Mouse (Mus musculus) heart, postnatal 36 days (tissue): ENCODE results near the gene Ccdc24. TPM values are rescaled to one million over a fixed set of nuclear protein-coding genes. Genes with fewer than 3 reads are reported as not detected.

Source experiments
- DNase-seq, 2 experiments: peaks; one replicate each; pipeline ENCODE4 v3.0.0; 2021 to 2022
- intact Hi-C: fragments of 180-260 bp; cut with DNase I; formaldehyde crosslinking; loops from one replicate; pipeline ENCODE4 v1.15.1; 2025
- total RNA-seq, 2 experiments: library from RNA; stranded (reverse); gene quantifications; 2 replicates each; pipeline ENCODE4 v1.2.3; 2021

The Ccdc24 gene
- total RNA-seq, 2 experiments from 2014 or later = 0.08 to 0.33 TPM

DNA sequence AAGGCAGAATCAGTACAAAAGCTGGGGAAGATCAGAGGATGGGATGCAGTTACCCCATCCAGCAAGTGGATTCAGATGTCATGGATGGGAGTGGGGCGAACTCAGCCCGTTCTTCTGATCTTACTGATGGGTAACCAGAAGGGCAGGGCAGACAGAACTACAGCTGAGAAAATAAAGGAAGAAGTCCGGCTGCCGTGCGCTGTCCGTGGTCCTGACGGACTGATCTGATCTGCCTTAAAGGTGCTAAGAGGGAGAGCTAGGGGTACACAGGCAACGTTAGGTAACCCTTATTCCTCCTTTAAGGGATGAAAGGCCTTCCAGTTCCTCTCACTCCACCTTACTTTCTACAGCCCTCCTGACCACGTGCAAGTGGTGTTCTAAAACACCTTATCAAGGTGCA is 21.0 kb upstream of the Ccdc24 start:
- intact Hi-C loops = no loop called here
- DNase-seq = peak; percentile 61 to 73

DNA sequence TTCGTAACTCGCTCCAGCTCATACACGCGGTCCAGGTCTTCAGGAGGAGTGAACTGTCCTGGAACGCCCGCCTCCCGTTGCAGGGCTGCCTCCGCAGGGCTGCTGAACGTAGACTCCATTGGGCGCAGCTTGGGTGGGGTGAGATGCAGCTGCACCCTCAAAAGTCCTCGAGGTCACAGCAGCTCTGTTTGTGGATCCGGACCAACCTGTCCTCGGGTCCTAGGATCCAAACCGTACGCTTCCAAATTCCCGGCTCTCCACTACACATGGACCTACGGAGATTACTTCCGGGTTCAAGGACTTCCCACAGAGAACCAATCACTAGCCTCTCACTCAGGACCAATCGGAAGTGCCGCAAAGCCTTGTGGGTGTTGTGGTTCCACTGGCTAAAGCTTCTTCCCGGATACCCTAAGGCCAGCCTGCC is 19.4 kb upstream of the Ccdc24 start, which contains the start of gene Dph2:
Dph2 (minus strand) TSS at position 295 of the 424 bp plus-strand sequence.
- DNase-seq = peak; percentile 75 to 78
- intact Hi-C loops = loop anchor here (1.0 kb wide), 1 partner anchor 24 kb away; no protein-coding TSS in a partner anchor

DNA sequence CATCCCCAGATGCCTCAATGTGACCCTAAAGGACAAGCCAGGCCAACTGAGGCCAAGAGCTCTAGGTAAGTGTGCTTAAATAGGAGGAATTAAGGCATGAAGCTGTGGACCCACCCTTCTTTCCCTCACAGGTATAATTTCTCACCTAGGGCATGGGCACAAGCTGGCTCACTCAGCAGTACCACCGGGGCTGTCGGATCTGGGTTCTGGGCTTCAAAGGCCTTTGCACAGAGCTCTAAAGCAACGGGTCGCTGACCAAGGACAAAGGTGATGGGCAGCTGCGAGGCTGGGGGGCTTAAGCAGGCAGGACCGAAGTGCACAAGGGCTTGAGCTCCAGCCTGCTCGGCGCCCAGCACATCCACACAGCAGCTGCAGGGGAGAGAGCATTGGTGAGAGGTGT is 18.4 kb upstream of the Ccdc24 start:
- intact Hi-C loops = no loop called here
- DNase-seq = no peak

DNA sequence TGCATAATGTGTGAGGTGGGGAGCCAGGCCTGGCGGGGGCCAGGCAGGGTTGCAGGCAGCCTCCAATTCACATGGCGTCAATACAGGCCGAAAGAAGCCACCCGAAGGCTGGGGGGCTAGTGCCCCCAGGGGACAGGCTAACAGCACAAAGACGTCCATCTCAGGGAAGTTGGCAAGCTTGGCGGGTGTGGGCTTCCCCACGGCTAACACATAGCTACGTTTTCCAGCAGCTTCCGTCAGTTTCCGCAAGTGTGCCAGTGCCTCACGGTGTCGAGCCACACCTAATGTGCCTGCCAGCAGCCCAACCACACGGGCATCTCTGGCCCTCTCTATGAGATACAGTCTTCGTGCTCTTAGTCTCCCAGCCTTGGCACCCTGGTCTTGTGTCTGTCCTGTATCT is 17.7 kb upstream of the Ccdc24 start:
- DNase-seq = no peak
- intact Hi-C loops = no loop called here

DNA sequence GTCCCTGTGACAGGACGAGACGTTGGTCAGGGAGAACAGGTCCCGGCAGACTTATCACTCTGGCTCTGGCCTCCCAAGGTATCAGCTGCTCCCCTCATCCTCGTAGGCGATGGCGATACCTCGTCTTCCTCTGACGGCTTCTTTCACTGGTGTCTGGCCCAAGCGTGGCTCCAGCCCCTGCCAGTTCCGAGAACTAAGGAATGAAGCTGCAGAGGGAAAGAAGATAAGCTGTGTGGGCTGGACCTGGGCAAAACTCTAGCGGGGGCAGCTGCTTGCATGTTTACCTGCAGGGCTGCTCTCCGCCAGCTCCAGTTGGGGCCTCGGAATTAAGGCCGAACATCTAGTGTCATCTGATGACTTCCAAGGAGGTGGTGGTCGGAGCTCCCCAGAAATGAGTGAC is 17.1 kb upstream of the Ccdc24 start:
- intact Hi-C loops = no loop called here
- no peak for DNase-seq

DNA sequence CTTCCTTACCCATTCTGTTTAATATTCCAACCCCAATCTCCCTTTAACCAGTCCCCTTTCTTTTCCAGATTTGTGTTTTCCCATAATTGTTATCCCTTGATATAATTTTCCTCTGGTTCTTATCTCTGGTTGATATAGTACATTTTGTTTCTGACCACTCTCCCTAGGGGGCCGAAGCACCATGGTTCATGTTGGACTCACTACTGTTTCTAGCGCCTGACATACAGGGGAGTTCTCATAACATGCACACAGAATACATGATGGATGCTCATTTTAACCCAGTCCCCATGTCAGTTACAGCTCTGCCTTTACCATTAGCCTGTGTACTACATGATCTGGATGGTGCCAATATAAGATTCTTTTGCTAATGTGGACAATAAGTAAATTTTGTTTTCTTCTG is 15.6 kb upstream of the Ccdc24 start:
- intact Hi-C loops = no loop called here
- no peak for DNase-seq

DNA sequence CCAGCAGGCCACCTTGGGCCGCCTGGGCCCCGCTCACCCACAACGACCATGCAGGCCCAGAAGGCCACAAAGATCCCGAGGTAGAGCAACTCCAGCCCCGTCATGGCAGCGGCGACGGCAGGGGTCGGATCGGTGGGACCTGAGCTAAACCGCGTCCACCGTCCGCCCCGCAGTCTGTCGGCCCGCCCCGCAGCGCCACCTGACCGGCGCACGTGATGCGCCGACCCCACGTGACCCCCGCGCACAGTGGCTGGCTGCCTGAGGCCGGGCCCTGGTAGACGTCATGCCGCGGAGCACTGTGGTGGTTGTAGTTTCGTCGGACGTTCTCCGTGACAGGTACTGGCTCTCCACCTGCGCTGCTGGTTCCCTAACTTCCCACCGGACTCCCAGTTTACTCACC is 14.8 kb upstream of the Ccdc24 start, which contains the start of gene Atp6v0b:
Atp6v0b (minus strand) TSS at position 201 of the 400 bp plus-strand sequence.
- intact Hi-C loops = no loop called here
- DNase-seq = peak; percentile 92 to 94

DNA sequence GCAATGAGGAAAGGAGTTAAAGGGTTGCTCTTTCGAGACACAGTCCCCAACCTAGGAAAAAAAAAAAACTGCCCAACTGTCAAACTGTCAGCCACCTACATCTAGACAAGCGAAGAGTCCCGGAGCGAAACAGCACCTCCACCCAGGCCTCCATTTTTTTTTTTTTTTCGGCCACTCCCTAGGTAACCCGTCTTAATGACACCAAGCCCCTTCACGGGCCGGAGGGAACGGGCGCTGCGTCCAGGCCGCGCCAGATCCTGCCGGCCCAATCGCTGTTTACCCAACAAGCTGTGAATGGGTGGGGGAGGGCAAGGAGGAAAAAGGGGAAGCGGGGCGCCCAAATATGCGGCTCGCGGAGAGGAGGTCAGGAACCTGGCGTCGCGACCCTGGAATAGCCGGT is 14.3 kb upstream of the Ccdc24 start:
- intact Hi-C loops = no loop called here
- no peak for DNase-seq

DNA sequence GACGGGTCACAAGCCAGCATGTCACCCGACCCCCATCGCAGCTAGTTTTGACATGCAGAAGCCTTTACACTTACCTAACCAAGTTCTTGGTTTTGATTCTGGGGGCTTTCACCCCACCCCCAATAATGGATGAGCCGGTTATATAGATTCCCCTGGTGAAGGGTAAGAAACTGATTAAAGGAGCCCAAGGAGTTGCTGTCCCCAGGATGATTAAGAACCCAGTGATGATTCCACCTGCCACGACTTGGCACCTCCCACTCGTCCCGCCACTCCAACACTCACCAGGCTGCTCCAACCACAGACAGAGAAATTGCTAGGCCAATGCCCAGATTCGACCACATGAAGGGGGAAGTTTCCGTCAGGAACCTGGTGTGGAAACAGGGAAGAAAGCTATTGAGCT is 13.6 kb upstream of the Ccdc24 start:
- no peak for DNase-seq

DNA sequence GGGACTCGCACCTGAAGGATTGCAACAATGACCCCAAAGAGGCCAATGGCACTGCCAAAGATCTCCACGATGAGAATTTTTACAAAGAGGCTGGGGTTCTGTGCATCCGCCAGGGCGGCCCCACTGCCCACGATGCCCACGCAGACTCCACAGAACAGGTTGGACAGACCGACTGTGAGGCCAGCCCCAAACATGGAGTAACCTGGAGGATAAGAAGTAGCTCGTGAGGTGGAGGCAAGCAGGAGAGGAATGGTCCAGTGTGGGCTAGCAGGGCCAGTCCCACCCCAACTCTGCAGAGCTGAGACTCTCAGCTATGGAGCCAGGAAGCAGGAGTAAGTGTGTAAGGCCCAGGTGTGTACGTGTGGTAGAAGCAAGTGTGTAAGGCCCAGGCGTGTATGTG is 12.7 kb upstream of the Ccdc24 start:
- DNase-seq = no peak
- intact Hi-C loops = no loop called here

More for the DNA sequence above, 13.6 kb upstream of the Ccdc24 start:
- intact Hi-C loops = no loop called here

DNA sequence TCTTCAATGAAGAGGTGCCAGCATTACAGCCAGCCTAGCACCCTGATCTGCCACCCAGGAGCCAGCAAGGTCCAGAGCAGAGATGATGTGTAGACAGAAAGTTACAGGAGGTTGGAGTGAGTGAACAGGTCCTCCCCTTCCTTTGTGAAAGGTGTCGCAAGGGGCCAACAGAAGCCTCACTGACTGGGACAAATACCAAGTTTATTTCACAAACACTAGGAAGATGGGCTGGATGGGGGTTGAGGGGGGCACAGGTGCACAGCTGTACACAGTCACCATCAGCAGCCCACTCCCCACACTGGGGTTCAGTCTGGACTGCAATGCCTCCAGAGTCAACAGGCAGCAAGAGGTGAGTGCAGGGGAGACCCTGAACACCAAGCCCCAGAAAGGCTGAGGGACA is 11.8 kb upstream of the Ccdc24 start:
- DNase-seq = no peak
- intact Hi-C loops = no loop called here

DNA sequence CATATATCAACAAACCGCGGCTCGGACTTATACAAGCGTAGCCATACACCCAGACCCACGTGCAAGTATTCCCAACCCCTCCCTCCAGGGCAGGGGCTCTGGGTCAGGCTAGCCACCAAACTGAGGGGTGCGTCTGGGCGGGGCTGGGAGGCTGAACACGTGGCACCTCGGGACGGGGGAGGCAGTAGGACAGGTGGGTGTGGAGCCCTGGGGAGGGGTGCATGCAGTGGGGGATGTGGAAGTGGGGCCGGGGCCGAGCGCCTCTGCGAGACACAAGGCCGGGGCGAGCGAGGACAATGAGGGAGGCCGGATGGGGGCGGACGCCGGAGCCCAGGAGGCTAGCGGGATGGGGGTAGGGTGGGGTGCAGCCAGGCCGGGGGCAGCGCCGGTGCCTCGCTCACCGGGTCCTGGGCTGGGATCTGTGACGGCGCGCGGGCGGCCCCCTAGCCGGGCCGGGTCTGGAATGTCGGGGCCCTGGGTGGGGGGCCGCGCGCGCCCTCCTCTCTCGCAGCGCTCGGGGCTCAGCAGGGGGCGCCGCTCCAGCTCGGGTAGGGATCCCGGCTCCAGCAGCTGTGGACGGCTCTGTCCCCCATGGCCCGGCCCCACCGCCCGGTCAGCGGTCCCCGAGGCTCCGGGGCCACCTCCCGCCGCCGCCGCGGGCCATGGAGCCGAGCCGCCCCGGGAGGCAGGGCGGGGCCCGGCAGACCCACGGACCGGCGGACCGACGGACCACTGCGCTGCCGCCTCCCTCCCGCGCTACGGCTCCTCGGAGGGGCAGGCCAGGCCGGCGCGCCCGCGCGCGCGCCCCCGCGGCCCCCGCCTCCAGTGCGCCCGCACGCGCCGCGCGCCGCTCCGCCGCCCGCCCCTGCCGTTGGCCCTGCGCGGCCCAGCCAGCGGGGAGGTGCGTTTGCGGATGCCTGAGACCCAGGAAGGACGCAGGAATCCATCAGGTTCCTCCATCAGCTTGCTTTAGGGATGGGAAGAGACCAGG is 10.6 kb upstream of the Ccdc24 start, which contains the start of gene B4galt2:
B4galt2 (minus strand) TSS at position 787 of the 991 bp plus-strand sequence.
- intact Hi-C loops = no loop called here
- peak; percentile 42 to 68 for DNase-seq

DNA sequence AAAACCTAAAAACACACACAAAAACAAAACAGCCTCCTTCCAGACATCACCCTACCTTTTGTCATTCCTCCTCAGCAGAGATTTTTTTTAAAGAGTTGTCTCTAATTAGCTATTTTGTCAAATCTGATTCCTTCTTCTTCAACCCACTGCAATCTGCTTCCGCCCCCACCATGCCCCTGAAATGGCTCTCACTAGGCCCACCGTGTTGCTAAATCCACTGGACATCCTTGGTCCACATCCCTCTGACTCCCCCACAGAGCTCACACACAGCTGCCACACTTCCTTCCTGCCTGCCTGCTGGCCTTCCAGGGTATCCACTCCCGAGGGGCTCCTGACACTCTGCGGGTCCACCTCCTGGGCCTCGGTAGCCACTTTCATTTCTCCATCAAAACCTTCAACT is 6.3 kb upstream of the Ccdc24 start:
- no peak for DNase-seq
- intact Hi-C loops = no loop called here

DNA sequence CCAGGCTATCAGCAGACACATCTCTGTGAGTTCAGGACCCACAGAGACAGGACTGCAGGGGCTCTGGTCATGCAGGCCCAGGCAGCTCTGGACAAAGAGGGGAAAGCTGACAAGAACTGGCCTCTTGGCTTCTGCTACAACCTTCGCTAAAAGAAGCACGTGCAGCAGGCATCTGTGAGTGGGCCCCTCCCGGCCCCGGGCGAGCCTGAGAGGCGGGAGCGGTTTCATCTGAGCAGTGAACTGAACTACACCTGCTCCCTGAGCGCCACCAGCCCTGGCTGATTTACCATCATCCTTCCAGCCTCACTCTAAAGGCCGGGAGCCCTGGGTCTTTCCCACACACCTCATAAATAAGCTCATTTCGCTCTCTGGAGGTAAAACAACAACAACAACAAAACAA is 5.9 kb upstream of the Ccdc24 start:
- no peak for DNase-seq
- intact Hi-C loops = no loop called here

DNA sequence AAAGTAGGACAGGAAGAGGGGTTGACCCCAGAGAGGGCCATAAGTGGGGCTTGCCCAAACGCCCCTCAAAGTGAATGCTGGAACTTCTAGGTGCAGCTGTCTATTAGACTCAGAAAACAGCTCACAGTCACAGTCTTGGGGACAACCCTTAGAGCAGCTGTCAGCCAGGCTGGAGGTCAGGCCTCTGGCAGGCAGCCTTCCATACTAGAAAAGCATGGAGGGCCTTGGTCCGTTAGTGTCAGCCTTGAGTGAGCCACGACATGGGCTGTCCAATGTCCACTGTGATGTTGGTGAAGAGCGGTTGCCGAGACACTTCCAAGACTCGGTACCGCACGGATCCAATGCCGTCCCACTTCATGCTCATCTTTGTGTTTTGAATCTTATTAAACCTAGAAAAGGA is 1.3 kb upstream of the Ccdc24 start:
- no peak for DNase-seq
- intact Hi-C loops = no loop called here

DNA sequence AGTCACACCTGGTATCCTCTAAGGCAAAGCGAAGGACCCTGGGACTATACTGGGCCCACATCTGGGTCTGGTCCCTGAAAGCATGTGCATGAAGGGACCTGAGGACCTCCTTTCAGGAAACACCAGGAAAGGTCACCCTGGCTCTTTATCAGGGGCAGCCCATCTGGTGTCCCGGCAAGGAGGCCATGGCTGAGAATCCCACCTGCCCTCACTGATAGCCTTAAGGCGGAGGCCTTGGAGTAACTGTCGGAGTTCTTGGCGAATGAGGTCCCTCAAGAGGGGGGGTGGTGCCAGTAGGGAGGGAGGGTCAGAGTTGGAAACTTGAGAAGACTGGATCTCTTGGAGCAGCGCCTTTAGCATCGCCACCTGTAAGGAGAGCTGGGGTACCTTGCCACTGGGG is 570 bp downstream of the Ccdc24 start:
- intact Hi-C loops = no loop called here
- no peak for DNase-seq

DNA sequence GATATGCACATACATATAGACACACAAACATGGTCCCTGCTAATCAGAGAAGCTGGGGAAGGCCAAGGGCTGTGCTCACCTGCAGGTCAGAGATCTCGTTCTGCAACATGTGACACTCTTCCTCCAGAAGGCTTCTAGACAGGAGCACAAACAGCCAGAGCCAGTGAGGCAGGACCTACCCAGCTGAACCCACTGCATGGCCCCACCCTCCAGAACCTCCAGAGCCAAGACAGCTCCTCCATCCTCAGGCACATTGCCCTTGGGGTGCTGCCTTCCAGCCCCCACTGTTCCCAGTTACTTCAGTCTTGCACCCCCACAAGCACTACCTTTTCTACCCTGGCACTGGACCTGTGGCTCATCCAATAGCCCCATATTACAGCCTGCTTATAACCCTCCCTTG is 1.9 kb downstream of the Ccdc24 start:
- no peak for DNase-seq
- intact Hi-C loops = no loop called here

DNA sequence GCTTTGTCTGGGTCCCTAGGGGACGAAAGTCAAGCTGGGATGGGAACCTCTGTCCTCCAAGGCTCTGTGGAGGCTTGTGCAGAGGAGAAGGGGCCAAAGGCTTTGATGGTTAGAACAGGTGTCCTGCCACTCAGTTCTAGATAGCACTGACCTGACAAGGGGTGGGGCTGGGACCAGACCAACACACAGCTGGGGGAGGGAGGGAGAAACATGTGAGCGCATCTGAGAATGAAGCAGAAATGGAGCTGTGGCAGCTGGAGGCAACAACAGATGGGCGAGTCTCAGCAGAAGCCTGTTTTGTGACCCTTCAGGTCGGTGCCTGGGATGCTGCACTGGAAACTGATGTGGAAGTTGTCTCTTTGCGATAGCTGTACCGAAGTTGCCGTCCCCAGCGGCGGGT is 3.0 kb downstream of the Ccdc24 start:
- no peak for DNase-seq
- intact Hi-C loops = loop anchor here (10.0 kb wide), 1 partner anchor 165 kb away; no protein-coding TSS in a partner anchor

DNA sequence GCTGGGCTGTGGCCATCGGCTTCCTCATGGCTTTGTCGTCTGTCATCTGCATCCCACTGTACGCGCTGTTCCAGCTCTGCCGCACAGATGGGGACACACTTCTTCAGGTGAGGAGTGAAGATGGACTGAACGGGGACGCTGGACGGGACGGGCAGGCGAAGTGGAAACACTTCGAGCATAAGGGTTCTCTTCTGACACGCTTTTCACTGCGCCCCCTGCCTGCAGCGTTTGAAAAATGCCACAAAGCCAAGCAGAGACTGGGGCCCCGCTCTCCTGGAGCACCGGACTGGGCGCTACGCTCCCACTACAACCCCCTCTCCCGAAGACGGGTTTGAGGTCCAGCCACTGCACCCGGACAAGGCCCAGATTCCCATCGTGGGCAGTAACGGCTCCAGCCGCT is 4.5 kb downstream of the Ccdc24 start:
- DNase-seq = peak; percentile 66 to 70
- intact Hi-C loops = loop anchor here (1.0 to 10.0 kb wide), 2 partner anchors 39 to 163 kb away; no protein-coding TSS in a partner anchor

DNA sequence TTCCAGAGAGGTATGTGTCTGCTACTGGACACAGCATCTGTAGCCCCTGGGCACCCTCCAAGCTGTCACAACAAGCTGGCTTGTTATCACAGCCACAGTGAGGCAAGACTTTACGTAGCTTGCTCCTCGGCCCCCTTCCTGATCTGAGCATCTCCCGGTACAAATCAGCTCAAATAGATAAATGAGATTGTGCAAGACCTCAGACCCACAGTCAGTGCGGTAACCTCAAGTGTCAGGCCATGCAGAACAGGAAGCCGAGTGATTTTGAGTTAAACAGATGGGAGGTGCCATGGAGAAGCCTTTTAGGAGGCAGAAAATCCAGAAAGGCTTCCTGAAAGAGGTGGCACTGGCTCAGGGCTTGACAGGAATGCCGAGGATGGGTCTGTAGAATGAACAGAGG is 5.4 kb downstream of the Ccdc24 start:
- intact Hi-C loops = loop anchor here (10.0 kb wide), 1 partner anchor 162 kb away; no protein-coding TSS in a partner anchor
- DNase-seq = no peak

DNA sequence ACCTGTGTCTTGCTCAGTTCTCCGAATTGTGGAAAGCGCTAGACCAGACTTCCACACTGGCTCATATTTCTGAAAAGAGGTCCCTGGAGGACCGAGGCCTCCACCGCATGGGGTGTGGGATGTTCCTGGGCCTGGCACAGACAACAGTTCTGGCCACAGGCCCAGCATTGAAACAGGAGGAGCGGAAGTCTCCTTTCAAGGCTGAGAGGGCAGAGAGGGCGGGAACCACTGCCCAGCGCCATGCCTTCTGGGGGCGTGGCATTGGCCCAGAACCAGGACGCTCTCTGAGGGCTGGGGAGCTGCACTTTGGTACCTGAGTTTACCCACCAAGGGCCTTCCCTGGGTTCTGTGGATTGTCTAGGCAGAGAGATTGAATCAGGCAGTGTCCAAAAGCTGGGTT is 6.3 kb downstream of the Ccdc24 start:
- intact Hi-C loops = loop anchor here (10.0 kb wide), 1 partner anchor 161 kb away; no protein-coding TSS in a partner anchor
- DNase-seq = peak; percentile 58 to 65

DNA sequence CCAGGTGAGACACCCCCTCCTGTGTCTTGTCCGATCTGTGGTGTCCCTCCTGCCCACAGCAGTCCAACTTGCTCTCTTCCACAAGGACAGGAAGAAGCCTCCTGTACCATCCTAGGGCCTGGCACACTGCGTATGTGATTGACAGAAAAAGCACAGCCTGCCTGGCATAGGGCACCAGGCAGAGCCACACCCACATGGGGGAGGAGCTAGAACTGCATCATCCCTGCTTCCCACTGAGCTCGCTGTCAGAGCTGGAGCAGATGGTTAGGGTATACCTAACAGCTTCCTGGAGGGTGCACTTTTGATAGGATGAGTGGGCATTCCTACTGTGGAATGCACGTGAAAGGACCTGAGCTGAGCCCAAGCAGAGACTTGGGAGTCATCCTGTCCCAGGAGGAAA is 9.5 kb downstream of the Ccdc24 start:
- no peak for DNase-seq
- intact Hi-C loops = loop anchor here (10.0 kb wide), 1 partner anchor 158 kb away; no protein-coding TSS in a partner anchor
